Mouse (Mus musculus) intestine, embryonic 16.5 days (tissue): ENCODE data around the gene Micu2. TPM values are rescaled to one million over a fixed set of nuclear protein-coding genes. Genes with fewer than 3 reads are reported as not detected.

Experiments used
- ATAC-seq: fragments of 200-750 bp; cut with Nextera tagmentation; 2 replicates; pipeline ENCODE4 v1.8.0; 2017; ENCODE audit warnings: moderate TSS enrichment, moderate library complexity
- H3K27ac ChIP-seq: fragments of 300-500 bp; sonication (generic); 2 replicates; pipeline ENCODE4 v1.5.1; 2014; ENCODE audit warnings: mild to moderate bottlenecking, low read length
- H3K27me3 ChIP-seq: fragments of 300-500 bp; sonication (generic); replicated peaks from 2 replicates; pipeline ENCODE4 v1.6.1; 2014; ENCODE audit warnings: low read length, control low read depth, mixed read lengths; ENCODE audit not compliant: control insufficient read depth, insufficient read depth
- H3K36me3 ChIP-seq: fragments of 300-500 bp; sonication (generic); 2 replicates; pipeline ENCODE4 v1.6.1; 2014; ENCODE audit warnings: low read length, control low read depth; ENCODE audit not compliant: control insufficient read depth, insufficient read depth
- H3K4me1 ChIP-seq: fragments of 300-500 bp; sonication (generic); 2 replicates; pipeline ENCODE4 v1.6.1; 2014; ENCODE audit warnings: low read length, control low read depth, mixed read lengths; ENCODE audit not compliant: control insufficient read depth, insufficient read depth
- H3K4me2 ChIP-seq: fragments of 300-500 bp; sonication (generic); 2 replicates; pipeline ENCODE4 v1.6.1; 2014; ENCODE audit warnings: low read depth, low read length, control low read depth
- H3K4me3 ChIP-seq: fragments of 300-500 bp; sonication (generic); 2 replicates; pipeline ENCODE4 v1.5.1; 2014; ENCODE audit warnings: mild to moderate bottlenecking, low read length
- H3K9ac ChIP-seq: fragments of 300-500 bp; sonication (generic); 2 replicates; pipeline ENCODE4 v1.6.1; 2014; ENCODE audit warnings: low read depth, low read length
- H3K9me3 ChIP-seq: fragments of 300-500 bp; sonication (generic); 2 replicates; pipeline ENCODE4 v1.6.1; 2016; ENCODE audit warnings: low read length, control low read depth; ENCODE audit not compliant: control insufficient read depth
- WGBS: fragments of 180-500 bp; shearing (Covaris S2); extraction: QIAGEN DNeasy Blood & Tissue Kit; methylation state at CpG from one replicate; pipeline ENCODE4 v1.1.7; 2014; 5-methylcytosine and 5-hydroxymethylcytosine counted together
- polyA plus RNA-seq: library from polyadenylated mRNA; unstranded; fragments of >200 nt; fragmentation: Nextera tagmentation; extraction: Ambion mirVana; gene quantifications from 2 replicates; pipeline ENCODE4 v1.2.1, GENCODE M21; 2015

The Micu2 gene
- polyA plus RNA-seq, 1 experiment from 2014 or later, result 74.6 TPM

DNA sequence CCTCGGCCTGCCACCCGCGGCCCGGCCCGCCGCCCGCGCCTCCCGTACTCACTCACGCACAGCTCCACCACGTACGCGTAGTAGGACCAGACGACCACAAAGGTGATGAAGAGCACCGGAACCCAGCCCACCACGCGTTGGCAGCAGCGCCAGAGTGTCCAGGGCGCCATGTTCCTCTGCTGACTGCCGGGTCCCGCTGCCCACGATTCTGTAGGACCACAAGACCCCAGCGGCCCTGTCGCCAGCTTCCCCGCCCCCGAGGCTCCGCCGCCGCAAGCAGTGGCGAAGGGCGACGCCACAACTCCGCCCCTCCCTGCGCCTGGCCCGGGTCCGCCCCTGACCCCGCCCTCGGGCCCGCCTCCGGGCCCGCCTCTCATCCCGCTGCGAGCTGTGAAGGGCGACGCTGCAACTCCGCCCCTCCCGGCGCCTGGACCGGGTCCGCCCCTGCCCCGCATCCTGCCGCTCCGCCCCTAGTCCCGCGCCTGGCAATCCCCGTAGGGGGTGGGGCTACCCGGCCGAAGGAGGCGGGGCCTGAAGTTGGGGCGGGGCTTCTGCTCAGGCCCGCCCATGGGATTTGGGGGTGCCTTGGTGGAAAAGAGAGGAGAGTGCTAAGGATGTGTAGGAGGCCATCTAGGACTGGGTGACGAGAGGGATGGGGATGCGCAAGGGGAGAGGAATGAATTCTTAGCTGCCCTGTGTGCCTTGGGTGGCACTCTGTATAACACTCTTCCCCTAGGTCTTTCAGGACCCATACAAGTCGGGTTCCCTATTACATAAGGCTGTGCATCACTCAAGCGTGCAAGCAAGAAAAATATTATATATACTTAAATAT lies 108.8 kb downstream of the Micu2 start, which contains the start of gene Zdhhc20:
Zdhhc20 (minus strand) TSS at position 266 of the 832 bp plus-strand sequence.
- Histone ChIP-seq H3K27me3 (no peaks in the 10 kb centered on the region), H3K4me1 (peaks cover 15% of the 10 kb centered on the region; the same call in 1 of the 2 replicates), H3K4me2 (peak within 1 kb of the TSS; percentile 64), H3K9ac (peak within 1 kb of the TSS; percentile 96), H3K36me3 (no peaks in the 10 kb centered on the region), H3K27ac (peak within 1 kb of the TSS; percentile 89), H3K9me3 (no peaks in the 10 kb centered on the region), H3K4me3 (peak within 1 kb of the TSS; percentile 90)
- 3% methylated on average over 64 of the region's 65 CpGs for WGBS
- ATAC-seq, result peak; percentile 98

DNA sequence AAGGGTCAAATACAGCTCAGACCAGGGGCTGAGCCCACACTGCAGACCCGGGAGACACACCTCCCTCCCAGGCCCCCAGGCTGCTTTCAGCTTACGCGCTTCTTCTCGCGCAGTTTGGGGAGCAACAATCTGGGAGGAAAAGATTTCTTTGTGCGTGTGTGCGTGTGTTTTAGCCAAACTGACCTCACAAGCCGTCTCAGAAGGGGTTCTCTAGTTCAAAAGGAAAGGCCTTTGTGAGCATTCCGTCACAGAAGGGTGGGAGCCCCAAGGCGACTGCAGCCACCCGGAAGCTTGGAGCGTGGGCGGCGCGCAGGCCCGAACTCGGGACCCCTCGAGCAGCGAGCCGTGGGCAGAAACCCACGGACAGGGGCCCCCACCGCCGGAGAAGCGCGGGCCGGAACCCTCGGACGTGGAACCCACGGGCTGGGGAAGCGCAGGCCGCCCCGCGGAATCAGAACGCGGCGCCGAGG lies 109.5 kb downstream of the Micu2 start:
- H3K4me1 ChIP-seq, result peaks cover 15% of the 10 kb centered on the region; the same call in 1 of the 2 replicates
- ATAC-seq, result peak; percentile 36; the same call in 1 of the 2 replicates
- H3K27ac ChIP-seq, result peak overlapping the region; percentile 89
- WGBS, result under 1% methylated on average over 37 of the region's 37 CpGs
- peak overlapping the region; percentile 64 for H3K4me2 ChIP-seq
- H3K9me3 ChIP-seq, result no peaks in the 10 kb centered on the region
- no peaks in the 10 kb centered on the region for H3K27me3 ChIP-seq
- no peaks in the 10 kb centered on the region for H3K36me3 ChIP-seq
- H3K4me3 ChIP-seq, result peak overlapping the region; percentile 90
- H3K9ac ChIP-seq, result peak overlapping the region; percentile 96

DNA sequence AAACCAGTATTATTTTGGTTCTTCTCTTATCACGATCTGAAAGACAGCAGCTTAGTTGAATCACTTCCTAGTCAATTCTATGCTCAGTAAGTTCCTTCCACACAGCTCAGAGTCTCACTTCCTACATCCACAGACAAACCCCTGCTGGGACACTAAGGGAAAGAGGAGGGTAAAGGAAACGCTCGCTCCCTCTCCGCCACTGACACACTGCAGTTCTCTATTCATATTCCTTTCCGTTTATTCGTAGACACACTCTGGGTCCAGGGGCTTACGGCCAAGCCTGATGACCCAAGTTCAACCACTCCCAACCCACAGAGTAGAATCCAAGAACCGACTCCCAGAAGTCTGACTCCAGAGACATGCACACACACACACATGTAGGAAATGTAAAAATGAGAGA lies 111.9 kb downstream of the Micu2 start:
- no peak overlapping the region for H3K9ac ChIP-seq

DNA sequence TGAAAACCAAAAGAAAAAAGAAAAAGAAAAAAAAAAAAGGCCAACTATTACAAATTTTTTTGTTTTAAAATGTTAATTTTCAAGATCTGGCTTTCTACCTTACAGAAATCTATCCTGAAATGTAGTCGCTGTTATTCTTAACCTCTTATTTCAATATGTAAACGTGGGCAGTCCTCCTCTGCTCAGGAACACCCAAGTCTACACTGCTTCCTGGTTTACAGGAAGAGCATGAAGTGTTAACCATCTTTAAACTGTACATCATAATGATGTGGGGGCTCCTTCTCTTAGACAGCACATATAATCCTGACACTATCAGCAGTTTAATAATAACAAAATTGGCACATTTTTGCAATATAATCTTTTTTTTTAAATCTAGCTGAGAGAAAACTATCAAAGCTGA lies 113.0 kb downstream of the Micu2 start:
- H3K4me1 ChIP-seq, result peaks cover 31% of the 10 kb centered on the region
- H3K9me3 ChIP-seq, result no peaks in the 10 kb centered on the region
- H3K4me2 ChIP-seq, result no peak overlapping the region
- no peak overlapping the region for H3K27ac ChIP-seq
- no peaks in the 10 kb centered on the region for H3K36me3 ChIP-seq
- no peak overlapping the region for H3K9ac ChIP-seq
- no peak overlapping the region for H3K4me3 ChIP-seq
- ATAC-seq, result no peak
- no peaks in the 10 kb centered on the region for H3K27me3 ChIP-seq
- 76% methylated on average over 2 of the region's 2 CpGs for WGBS

More for the DNA sequence above, 111.9 kb downstream of the Micu2 start:
- WGBS, result 72% methylated on average over 8 of the region's 8 CpGs
- Histone ChIP-seq H3K4me2 (no peak overlapping the region), H3K27ac (no peak overlapping the region), H3K9me3 (no peaks in the 10 kb centered on the region), H3K27me3 (no peaks in the 10 kb centered on the region), H3K4me3 (no peak overlapping the region), H3K4me1 (peaks cover 26% of the 10 kb centered on the region), H3K36me3 (no peaks in the 10 kb centered on the region)
- no peak for ATAC-seq

DNA sequence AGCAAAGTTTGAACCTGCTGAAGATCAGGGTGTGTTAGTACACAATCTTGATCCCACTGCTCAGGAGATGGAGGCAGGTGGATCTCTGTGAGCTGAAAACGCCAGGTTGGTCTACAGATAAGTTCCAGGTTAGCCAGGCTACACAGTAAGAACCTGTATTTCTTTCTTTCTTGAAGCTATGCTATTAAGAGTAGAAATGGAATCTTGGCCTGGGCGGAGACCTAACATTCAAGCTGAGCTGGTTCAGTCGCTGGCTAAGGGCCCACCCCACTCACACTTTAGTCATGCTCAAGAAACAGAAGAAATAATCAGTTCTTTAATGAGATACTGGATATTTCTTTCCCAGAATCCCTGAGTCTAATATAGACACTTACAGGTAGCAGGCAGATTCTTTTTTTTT lies 115.7 kb downstream of the Micu2 start:
- no peak overlapping the region for H3K4me3 ChIP-seq
- peak; percentile 78 for ATAC-seq
- H3K9me3 ChIP-seq, result no peaks in the 10 kb centered on the region
- H3K9ac ChIP-seq, result no peak overlapping the region
- H3K27ac ChIP-seq, result peak overlapping the region; percentile 88
- H3K4me1 ChIP-seq, result peaks cover 28% of the 10 kb centered on the region
- H3K36me3 ChIP-seq, result no peaks in the 10 kb centered on the region
- no peaks in the 10 kb centered on the region for H3K27me3 ChIP-seq
- WGBS, result 63% methylated on average over 3 of the region's 3 CpGs
- H3K4me2 ChIP-seq, result 0 out of 2 replicates have a peak overlapping the region, but pooled peaks have one; percentile 19

DNA sequence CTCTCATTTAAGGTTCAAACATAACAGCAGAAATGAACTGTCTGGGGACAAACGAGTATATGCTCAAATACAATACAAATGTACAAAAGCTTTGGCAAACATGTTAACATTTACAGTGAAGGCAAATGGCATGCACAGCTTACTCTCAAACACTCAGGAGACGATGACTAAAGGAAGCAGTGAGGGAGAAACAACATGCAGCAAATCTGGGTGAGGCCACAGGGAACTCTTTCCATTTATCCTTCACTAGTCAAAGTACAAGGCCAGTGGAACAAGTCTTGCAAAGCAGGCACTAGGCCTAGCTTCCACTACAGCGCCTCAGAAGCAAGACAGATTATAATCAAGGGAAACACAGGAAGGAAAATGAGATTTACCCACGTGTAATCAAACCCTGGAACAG lies 116.3 kb downstream of the Micu2 start:
- 34% methylated on average over 4 of the region's 4 CpGs for WGBS
- peak; percentile 74 for ATAC-seq
- Histone ChIP-seq H3K36me3 (no peaks in the 10 kb centered on the region), H3K27me3 (no peaks in the 10 kb centered on the region), H3K4me3 (no peak overlapping the region), H3K4me2 (no peak overlapping the region), H3K4me1 (peaks cover 24% of the 10 kb centered on the region), H3K27ac (peak overlapping the region; percentile 88), H3K9ac (no peak overlapping the region), H3K9me3 (no peaks in the 10 kb centered on the region)

DNA sequence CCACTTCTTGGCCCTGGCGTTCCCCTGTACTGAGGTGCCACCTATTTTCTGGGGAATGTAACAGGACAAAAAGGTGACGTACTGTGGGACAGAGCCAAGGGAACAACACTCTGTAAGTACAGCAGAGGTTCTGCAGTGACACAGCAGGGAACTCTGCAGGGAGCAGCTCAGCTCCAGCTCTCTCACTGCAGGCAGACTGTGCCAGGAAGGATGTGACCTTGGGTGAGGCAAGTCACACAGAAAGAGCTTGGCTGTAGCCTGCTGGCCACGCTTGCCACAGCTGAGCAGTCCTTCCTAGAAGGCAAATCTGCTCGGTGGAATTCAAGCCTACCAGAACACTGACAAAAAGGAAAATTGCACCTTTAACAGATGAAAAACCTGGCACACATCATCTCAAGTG lies 117.3 kb downstream of the Micu2 start:
- Histone ChIP-seq H3K4me2 (no peak overlapping the region), H3K9ac (no peak overlapping the region), H3K4me3 (no peak overlapping the region), H3K9me3 (no peaks in the 10 kb centered on the region), H3K27me3 (no peaks in the 10 kb centered on the region), H3K27ac (peak overlapping the region; percentile 88), H3K36me3 (no peaks in the 10 kb centered on the region), H3K4me1 (peaks cover 21% of the 10 kb centered on the region)
- peak; percentile 58 for ATAC-seq
- WGBS, result 59% methylated on average over 4 of the region's 4 CpGs

DNA sequence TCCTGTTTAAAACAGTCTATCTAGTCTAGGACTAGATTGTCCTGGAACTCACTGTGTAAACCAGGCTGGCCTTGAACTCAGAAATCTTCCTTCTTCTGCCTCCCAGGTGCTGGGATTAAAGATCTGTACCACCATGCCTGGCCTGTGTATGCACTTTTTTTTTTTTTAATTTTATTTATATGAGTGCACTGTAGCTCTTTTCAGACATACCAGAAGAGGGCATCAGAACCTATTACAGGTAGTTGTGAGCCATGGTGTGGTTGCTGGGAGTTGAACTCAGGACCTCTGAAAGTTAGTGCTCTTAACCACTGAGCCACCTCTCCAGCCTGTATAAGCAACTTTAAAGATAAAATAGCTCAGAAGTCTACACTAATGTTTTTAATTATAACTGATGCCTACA lies 118.0 kb downstream of the Micu2 start:
- ATAC-seq, result no peak
- Histone ChIP-seq H3K27ac (no peak overlapping the region), H3K4me3 (no peak overlapping the region), H3K9ac (no peak overlapping the region), H3K27me3 (no peaks in the 10 kb centered on the region), H3K4me1 (peaks cover 17% of the 10 kb centered on the region), H3K9me3 (no peaks in the 10 kb centered on the region), H3K4me2 (no peak overlapping the region), H3K36me3 (no peaks in the 10 kb centered on the region)

DNA sequence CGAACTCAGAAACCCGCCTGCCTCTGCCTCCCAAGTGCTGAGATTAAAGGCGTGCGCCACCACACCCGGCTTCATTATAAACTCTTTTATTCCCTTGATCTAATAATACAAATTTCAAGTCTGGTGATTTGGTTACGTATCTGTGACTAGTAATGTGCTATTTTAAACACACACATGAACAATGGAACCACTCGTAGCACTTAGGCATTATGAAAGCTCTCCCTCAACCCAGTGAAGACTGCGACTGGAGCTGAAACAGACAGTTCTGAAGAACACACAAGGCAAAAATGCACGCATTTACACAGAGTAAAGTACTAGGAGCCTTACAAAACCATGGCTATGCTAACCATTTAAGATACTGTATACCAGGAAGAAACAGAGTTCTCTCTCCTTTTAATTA lies 121.1 kb downstream of the Micu2 start:
- Histone ChIP-seq H3K4me2 (no peak overlapping the region), H3K9me3 (no peaks in the 10 kb centered on the region), H3K27ac (no peak overlapping the region), H3K4me3 (no peak overlapping the region), H3K9ac (no peak overlapping the region), H3K36me3 (no peaks in the 10 kb centered on the region), H3K27me3 (no peaks in the 10 kb centered on the region), H3K4me1 (peaks cover 9% of the 10 kb centered on the region)
- ATAC-seq, result no peak
- WGBS, result 92% methylated on average over 9 of the region's 9 CpGs
